Mouse (Mus musculus) heart, embryonic 11.5 days (tissue): ENCODE measurements around the gene Adh1. TPM values are rescaled to one million over a fixed set of nuclear protein-coding genes. Genes with fewer than 3 reads are reported as not detected.

Experiments used
- ATAC-seq: fragments of 200-750 bp; cut with Nextera tagmentation; replicated peaks from 2 replicates; pipeline ENCODE4 v1.8.0; 2017; ENCODE audit warnings: moderate library complexity; ENCODE audit not compliant: insufficient number of reproducible peaks, low FRiP score, low TSS enrichment
- H3K27ac ChIP-seq: fragments of 300-500 bp; sonication (generic); 2 replicates; pipeline ENCODE4 v1.5.1; 2014; ENCODE audit warnings: mild to moderate bottlenecking, low read depth, low read length
- H3K27me3 ChIP-seq: fragments of 300-500 bp; sonication (generic); 2 replicates; pipeline ENCODE4 v1.6.1; 2014; ENCODE audit warnings: mild to moderate bottlenecking, low read length, mixed read lengths; ENCODE audit not compliant: control insufficient read depth, insufficient read depth
- H3K36me3 ChIP-seq: fragments of 300-500 bp; sonication (generic); 2 replicates; pipeline ENCODE4 v1.6.1; 2014; ENCODE audit warnings: mild to moderate bottlenecking, low read length, moderate library complexity, mixed read lengths; ENCODE audit not compliant: control insufficient read depth, insufficient read depth
- H3K4me1 ChIP-seq: fragments of 300-500 bp; sonication (generic); 2 replicates; pipeline ENCODE4 v1.6.1; 2014; ENCODE audit warnings: low read length; ENCODE audit not compliant: control insufficient read depth, insufficient read depth
- H3K4me2 ChIP-seq: fragments of 300-500 bp; sonication (generic); 2 replicates; pipeline ENCODE4 v1.6.1; 2014; ENCODE audit warnings: mild to moderate bottlenecking, moderate library complexity
- H3K4me3 ChIP-seq: fragments of 300-500 bp; sonication (generic); 2 replicates; pipeline ENCODE4 v1.5.1; 2014; ENCODE audit warnings: low read depth, low read length
- H3K9ac ChIP-seq: fragments of 300-500 bp; sonication (generic); 2 replicates; pipeline ENCODE4 v1.6.1; 2014; ENCODE audit warnings: mild to moderate bottlenecking, low read depth, low read length, moderate library complexity
- H3K9me3 ChIP-seq: fragments of 300-500 bp; sonication (generic); replicated peaks from 2 replicates; pipeline ENCODE4 v1.6.1; 2016; ENCODE audit warnings: low read length; ENCODE audit not compliant: control insufficient read depth
- WGBS: fragments of 180-500 bp; shearing (Covaris S2); extraction: QIAGEN DNeasy Blood & Tissue Kit; methylation state at CpG from one replicate; pipeline ENCODE4 v1.1.7; 2014; ENCODE audit not compliant: insufficient replicate concordance; 5-methylcytosine and 5-hydroxymethylcytosine counted together
- polyA plus RNA-seq: library from polyadenylated mRNA; unstranded; fragments of >200 nt; fragmentation: Nextera tagmentation; extraction: Ambion mirVana; gene quantifications from 2 replicates; pipeline ENCODE4 v1.2.1, GENCODE M21; 2014

Gene Adh1
- polyA plus RNA-seq, 1 experiment from 2014 or later, result 0.93 TPM

DNA sequence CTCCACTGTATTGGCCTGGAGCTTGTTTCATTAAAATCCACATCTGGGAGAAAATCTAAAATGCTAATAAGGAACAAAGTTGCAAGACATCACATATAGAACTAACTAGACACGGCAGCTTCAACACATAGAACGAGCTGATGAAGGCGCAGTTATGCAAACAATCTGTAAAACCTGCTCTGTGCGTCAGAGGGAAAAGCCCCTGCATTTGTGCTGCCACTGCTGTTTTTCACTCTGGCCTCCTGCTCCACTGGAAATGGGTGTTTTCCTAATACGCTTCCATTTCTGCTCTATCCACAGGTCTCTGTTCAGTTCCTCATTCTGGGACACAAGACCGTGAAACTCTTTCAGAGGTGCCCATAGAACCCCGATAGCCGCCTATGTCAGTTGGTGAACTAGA is 73.1 kb downstream of the Adh1 start:
- Histone ChIP-seq H3K9ac (no peak overlapping the region), H3K36me3 (no peaks in the 10 kb centered on the region), H3K4me2 (no peak overlapping the region), H3K4me3 (no peak overlapping the region), H3K4me1 (0 out of 2 replicates have a peak, but pooled peaks cover 6% of the 10 kb centered on the region), H3K27me3 (no peaks in the 10 kb centered on the region), H3K27ac (no peak overlapping the region), H3K9me3 (no peaks in the 10 kb centered on the region)
- WGBS, result 75% methylated on average over 8 of the region's 8 CpGs
- ATAC-seq, result no peak

DNA sequence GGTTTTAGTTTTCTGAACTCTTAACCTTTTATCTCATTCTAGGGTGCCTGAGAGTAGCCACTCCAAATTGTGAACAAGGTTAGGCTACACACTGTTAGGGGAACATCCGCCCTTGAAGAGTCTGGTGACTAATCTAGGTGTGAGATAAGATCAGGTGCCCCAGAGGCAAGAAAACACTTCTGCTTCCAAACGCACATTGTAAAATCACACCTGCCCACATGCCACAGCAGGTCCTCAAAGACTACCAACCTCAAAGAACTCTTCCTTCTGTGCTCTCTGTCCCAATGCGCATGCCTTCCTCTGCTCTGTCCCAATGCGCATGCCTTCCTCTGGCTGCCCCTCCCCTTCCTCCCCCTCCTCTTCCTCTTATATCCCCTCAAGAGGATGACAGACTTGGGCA is 73.5 kb downstream of the Adh1 start:
- Histone ChIP-seq H3K27ac (no peak overlapping the region), H3K4me2 (no peak overlapping the region), H3K27me3 (no peaks in the 10 kb centered on the region), H3K4me3 (no peak overlapping the region), H3K9me3 (no peaks in the 10 kb centered on the region), H3K36me3 (no peaks in the 10 kb centered on the region), H3K9ac (no peak overlapping the region), H3K4me1 (0 out of 2 replicates have a peak, but pooled peaks cover 6% of the 10 kb centered on the region)
- no peak for ATAC-seq
- WGBS, result 55% methylated on average over 4 of the region's 4 CpGs

DNA sequence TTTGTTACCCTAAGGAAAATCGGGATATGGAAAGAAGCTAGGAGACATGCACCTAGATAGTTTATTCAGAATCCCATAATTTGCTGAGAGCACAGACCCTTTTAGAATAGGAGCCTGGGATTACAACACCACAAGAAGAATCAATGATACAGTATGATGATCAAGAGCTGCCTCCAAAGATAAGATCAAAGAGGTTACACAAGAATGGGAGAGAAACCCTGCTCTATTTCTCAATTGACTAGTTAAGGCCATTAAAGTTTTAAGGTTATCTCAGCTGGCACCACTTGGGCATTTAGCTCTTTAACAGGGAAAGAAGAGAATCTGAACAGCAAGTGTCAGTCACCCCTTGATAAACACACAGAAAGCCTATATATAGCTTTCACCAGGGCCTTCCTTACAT is 74.8 kb downstream of the Adh1 start:
- H3K27me3 ChIP-seq, result no peaks in the 10 kb centered on the region
- 74% methylated on average over 1 of the region's 1 CpGs for WGBS
- no peak overlapping the region for H3K27ac ChIP-seq
- ATAC-seq, result no peak
- H3K4me2 ChIP-seq, result no peak overlapping the region
- H3K9me3 ChIP-seq, result no peaks in the 10 kb centered on the region
- no peak overlapping the region for H3K4me3 ChIP-seq
- 0 out of 2 replicates have a peak, but pooled peaks cover 6% of the 10 kb centered on the region for H3K4me1 ChIP-seq
- H3K9ac ChIP-seq, result no peak overlapping the region
- H3K36me3 ChIP-seq, result no peaks in the 10 kb centered on the region

DNA sequence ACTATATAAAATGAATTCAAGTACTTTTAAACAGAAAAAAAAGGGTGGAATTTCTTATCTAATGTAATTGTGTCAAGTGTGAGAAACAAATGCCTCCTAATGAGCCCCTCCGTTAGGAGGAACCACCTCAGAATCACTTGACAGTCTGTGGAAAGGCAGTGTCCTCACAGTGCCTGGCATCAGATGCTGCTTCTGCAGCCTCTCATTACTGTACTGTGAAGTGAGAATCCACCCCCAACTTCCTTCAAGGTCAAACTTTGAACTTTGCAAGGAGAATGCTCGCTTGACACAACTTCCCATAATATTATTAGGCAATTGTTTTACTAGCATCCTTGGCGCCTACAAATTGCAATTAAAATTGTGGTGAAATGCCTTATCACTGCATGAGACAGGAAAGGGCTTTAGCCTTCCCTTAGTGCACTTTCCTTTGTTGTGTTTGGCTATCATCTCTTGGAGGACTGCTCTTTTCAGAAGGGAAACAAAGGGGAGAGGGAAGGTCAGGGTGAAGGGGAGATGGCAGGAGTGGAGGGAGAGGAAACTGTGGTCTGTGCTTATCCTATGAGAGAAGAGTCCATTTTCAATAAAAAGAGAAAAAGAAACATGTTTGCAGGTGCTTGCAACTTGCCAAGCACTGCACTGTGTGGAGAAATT is 75.4 kb downstream of the Adh1 start:
- no peaks in the 10 kb centered on the region for H3K9me3 ChIP-seq
- no peak overlapping the region for H3K9ac ChIP-seq
- no peak overlapping the region for H3K4me2 ChIP-seq
- H3K36me3 ChIP-seq, result no peaks in the 10 kb centered on the region
- 0 out of 2 replicates have a peak, but pooled peaks cover 6% of the 10 kb centered on the region for H3K4me1 ChIP-seq
- no peaks in the 10 kb centered on the region for H3K27me3 ChIP-seq
- peak; percentile 55; the same call in 1 of the 2 replicates for ATAC-seq
- no peak overlapping the region; the same call in 1 of the 2 replicates for H3K27ac ChIP-seq
- WGBS, result 33% methylated on average over 3 of the region's 3 CpGs
- H3K4me3 ChIP-seq, result no peak overlapping the region

Other genes starting within 250 kb of the Adh1 start
- gene 1110002E22Rik, start 195.9 kb upstream of the Adh1 start, polyA plus RNA-seq, result 6.3 and 8.3 TPM in 2 replicates
- gene Gm5105, start 193.6 kb upstream of the Adh1 start, polyA plus RNA-seq, result 0.89 TPM in 1 of 2 replicates, not detected in the other
- gene Trmt10a, start 117.5 kb upstream of the Adh1 start, polyA plus RNA-seq, result 10.8 and 15.9 TPM in 2 replicates
- 8.0 and 8.7 TPM in 2 replicates for gene Mttp, start 116.0 kb upstream of the Adh1 start, polyA plus RNA-seq
- not detected in 2 replicates for gene 4930579F01Rik, start 67.2 kb upstream of the Adh1 start, polyA plus RNA-seq
- gene Adh7, start 43.2 kb upstream of the Adh1 start, polyA plus RNA-seq, result not detected in 2 replicates
- gene Adh6a, start 52.3 kb downstream of the Adh1 start, polyA plus RNA-seq, result not detected in 2 replicates
- gene Adh6b, start 80.8 kb downstream of the Adh1 start, polyA plus RNA-seq, result 1.9 and 2.4 TPM in 2 replicates
- not detected in 2 replicates for gene Adh4, start 154.5 kb downstream of the Adh1 start, polyA plus RNA-seq
- gene Adh5, start 182.1 kb downstream of the Adh1 start, polyA plus RNA-seq, result 166 and 176 TPM in 2 replicates
- gene Metap1, start 228.5 kb downstream of the Adh1 start, polyA plus RNA-seq, result 48.0 and 49.1 TPM in 2 replicates